Mouse (Mus musculus) bone marrow, adult 2 months (tissue): ENCODE data around the gene Mllt10.

Experiments
- CTCF ChIP-seq: fragments of 200-500 bp; IDR thresholded peaks from 2 replicates; pipeline ENCODE4 v1.5.1; 2011; ENCODE audit warnings: low read length, control low read depth; ENCODE audit not compliant: control insufficient read depth, insufficient read depth
- POLR2A ChIP-seq: fragments of 200-500 bp; IDR thresholded peaks from 2 replicates; pipeline ENCODE4 v1.6.1; 2011; ENCODE audit warnings: low read depth, mild to moderate bottlenecking, control low read depth, low read length, borderline replicate concordance; ENCODE audit not compliant: control insufficient read depth

- TF ChIP-seq CTCF (no peak), POLR2A (no peak)
Measured at GRCm38 (mm10) chr2:18046186-18046585, 8.9 kb upstream of the Mllt10 start.
